Mouse (Mus musculus) CH12.LX (cell line): ENCODE results near the gene Npm1.
A peak's percentile ranks its signal among the peaks of the same experiment; 100 is the strongest.

Experiments
- BHLHE40 ChIP-seq: IDR thresholded peaks from 2 replicates; pipeline ENCODE4 v1.6.1; 2011; ENCODE audit warnings: mild to moderate bottlenecking, low read depth, low read length, improper control_type of control experiment
- CTCF ChIP-seq, 2 experiments: IDR thresholded peaks in 1 of 2; conservative IDR thresholded peaks in 1 of 2; 2 replicates each; pipeline ENCODE4 v1.5.1; 2011 to 2012; ENCODE audit warnings: low read depth in 2 of 2, low read length in 2 of 2, improper control_type of control experiment in 1 of 2, inconsistent platforms in 1 of 2, mild to moderate bottlenecking in 1 of 2, moderate library complexity in 1 of 2
- EP300 ChIP-seq: IDR thresholded peaks from 2 replicates; pipeline ENCODE4 v1.6.1; 2011; ENCODE audit warnings: low read length, improper control_type of control experiment
- MAFK ChIP-seq: IDR thresholded peaks from 2 replicates; pipeline ENCODE4 v1.6.1; 2011; ENCODE audit warnings: low read length, improper control_type of control experiment; ENCODE audit not compliant: insufficient replicate concordance
- MAZ ChIP-seq: IDR thresholded peaks from 2 replicates; pipeline ENCODE4 v1.6.1; 2012; ENCODE audit warnings: low read depth, mild to moderate bottlenecking, inconsistent platforms, low read length, improper control_type of control experiment, moderate library complexity
- MXI1 ChIP-seq: IDR thresholded peaks from 2 replicates; pipeline ENCODE4 v1.6.1; 2011; ENCODE audit warnings: mild to moderate bottlenecking, low read depth, low read length, improper control_type of control experiment
- POLR2A ChIP-seq: IDR thresholded peaks from 2 replicates; pipeline ENCODE4 v1.6.1; 2011; ENCODE audit warnings: low read depth, mild to moderate bottlenecking, improper control_type of control experiment, low read length
- POLR2AphosphoS2 ChIP-seq: IDR thresholded peaks from 2 replicates; pipeline ENCODE4 v1.6.1; 2011; ENCODE audit warnings: low read depth, low read length, improper control_type of control experiment
- RAD21 ChIP-seq: IDR thresholded peaks from 2 replicates; pipeline ENCODE4 v1.6.1; 2011; ENCODE audit warnings: low read depth, mild to moderate bottlenecking, low read length, improper control_type of control experiment, moderate library complexity
- ZKSCAN1 ChIP-seq: IDR thresholded peaks from 2 replicates; pipeline ENCODE4 v1.6.1; 2012; ENCODE audit warnings: low read depth, inconsistent platforms, low read length, improper control_type of control experiment, borderline replicate concordance
- ZNF384 ChIP-seq: IDR thresholded peaks from 2 replicates; pipeline ENCODE4 v1.6.1; 2012; ENCODE audit warnings: low read depth, low read length, improper control_type of control experiment, inconsistent platforms

- TF ChIP-seq BHLHE40 (no peak), MAZ (no peak), POLR2A (no peak), RAD21 (no peak), CTCF (conservative IDR thresholded peaks at IDR 0.05 in 1 of 2, IDR thresholded peaks at IDR 0.05 in 1 of 2; ENCODE audit: low read depth in 2 of 2, low read length in 2 of 2) (no peak), EP300 (no peak), MAFK (no peak), POLR2AphosphoS2 (no peak), ZNF384 (peak; percentile 87), MXI1 (no peak), ZKSCAN1 (no peak)
These were observed 18.8 kb upstream of the Npm1 start for GRCm38 (mm10) chr11:33181804-33182203.
